Mouse (Mus musculus): Measurements from ENCODE around the gene Adgrg1. TPM values are rescaled to one million over a fixed set of nuclear protein-coding genes. Genes with fewer than 3 reads are reported as not detected.

Gene Adgrg1
- polyA plus RNA-seq, 1 experiment from 2014 or later, result 168 TPM

DNA sequence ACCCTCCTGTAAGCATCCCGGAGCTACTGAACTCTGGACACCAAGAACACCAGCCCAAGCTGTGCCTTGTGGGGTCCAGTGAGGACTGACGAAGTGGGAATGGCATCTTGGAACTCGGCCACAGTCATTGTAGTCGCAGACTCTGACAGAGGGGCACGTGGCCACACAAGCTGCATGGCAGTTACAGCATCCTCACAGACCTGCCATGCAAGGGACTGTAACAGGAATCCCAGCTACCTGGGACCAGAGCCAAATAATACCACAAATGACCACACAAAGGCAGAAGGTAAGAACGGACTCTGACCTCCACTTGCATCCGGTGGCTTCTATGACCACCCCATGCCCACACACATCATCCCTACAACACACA is 20.2 kb upstream of the Adgrg1 start:
- H3K9me3 ChIP-seq, result no peaks in the 10 kb centered on the region
- no peak overlapping the region for H3K4me2 ChIP-seq
- no peak overlapping the region for H3K9ac ChIP-seq
- H3K4me1 ChIP-seq (replicated peaks), result peaks cover 22% of the 10 kb centered on the region
- WGBS, result 64% methylated on average over 7 of the region's 7 CpGs
- H3K27ac ChIP-seq (replicated peaks), result no peak overlapping the region; the same call in 1 of the 2 replicates
- H3K36me3 ChIP-seq, result no peaks in the 10 kb centered on the region
- H3K27me3 ChIP-seq, result no peaks in the 10 kb centered on the region
- no peak overlapping the region for H3K4me3 ChIP-seq
- peak; percentile 34; the same call in 1 of the 2 replicates for ATAC-seq (ENCODE audit: low read depth)

DNA sequence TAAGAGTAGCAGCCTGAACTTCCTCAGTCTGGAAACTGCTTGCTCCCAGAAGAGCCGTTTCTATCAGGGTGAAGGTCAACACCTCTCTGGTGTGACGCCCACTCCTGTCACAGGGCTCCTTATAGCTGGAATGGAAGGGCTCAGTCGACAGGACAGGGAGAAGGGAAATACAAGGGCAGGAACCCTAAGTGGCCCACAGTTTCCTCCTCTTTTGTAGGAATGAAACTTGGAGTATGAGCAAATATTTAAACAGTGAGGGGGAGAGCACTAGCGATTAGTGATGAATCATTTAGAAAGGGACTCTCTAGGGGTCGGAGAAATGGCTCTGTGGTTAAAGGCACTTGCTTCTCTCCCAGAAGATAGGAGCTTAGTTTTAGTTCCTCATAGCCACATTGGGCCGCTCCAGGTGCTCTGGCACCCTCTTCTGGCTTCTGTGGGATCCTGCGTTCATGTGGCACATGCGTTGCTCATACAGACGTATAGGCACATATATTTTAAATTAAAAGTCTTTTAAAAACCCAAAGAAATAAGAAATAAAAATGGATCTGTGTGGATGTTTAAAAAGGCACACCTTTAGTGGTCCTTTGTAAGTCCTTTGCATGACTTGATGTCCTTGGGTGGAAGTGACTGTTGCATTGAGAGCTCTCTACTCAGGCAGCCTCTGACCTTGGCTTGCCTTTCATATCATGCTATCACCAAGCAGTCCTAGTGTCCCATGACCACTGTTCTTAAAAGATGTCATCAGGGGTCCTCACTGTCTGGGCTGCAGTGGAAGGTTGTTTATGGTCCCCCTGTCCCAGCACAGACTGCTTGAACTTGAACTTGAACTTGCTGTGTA is 19.4 kb upstream of the Adgrg1 start:
- no peak overlapping the region; the same call in 1 of the 2 replicates for H3K27ac ChIP-seq (replicated peaks)
- peaks cover 22% of the 10 kb centered on the region for H3K4me1 ChIP-seq (replicated peaks)
- WGBS, result 33% methylated on average over 9 of the region's 9 CpGs
- no peak overlapping the region for H3K4me3 ChIP-seq
- no peak for ATAC-seq (ENCODE audit: low read depth)
- no peak overlapping the region for H3K9ac ChIP-seq
- no peak overlapping the region for H3K4me2 ChIP-seq
- no peaks in the 10 kb centered on the region for H3K9me3 ChIP-seq
- no peaks in the 10 kb centered on the region for H3K27me3 ChIP-seq
- no peaks in the 10 kb centered on the region for H3K36me3 ChIP-seq

DNA sequence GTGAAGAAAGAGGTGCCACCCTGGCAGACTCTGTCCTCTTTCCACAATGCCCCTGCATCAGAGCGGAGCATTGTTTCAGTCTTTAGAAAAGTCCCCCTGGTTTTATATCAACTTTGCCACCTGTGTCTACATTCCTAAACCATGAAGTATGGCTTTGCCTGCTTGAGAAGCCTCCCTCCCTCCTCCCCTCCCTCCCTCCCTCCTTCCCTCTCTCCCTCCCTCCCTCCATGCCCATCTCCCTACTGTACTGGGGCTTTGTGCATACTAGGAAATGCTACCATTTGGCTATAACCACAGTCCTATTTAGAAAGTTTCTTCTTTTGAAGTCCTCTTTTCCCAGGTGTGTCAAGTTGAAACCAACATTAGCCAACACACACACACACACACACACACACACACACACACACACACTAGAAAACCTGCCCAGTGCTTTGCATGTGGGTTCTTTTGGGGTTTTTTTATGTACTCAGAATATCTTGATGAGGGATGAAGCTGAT is 18.4 kb upstream of the Adgrg1 start:
- no peaks in the 10 kb centered on the region for H3K9me3 ChIP-seq
- H3K4me2 ChIP-seq, result no peak overlapping the region
- ATAC-seq (ENCODE audit: low read depth), result no peak
- no peaks in the 10 kb centered on the region for H3K27me3 ChIP-seq
- no peak overlapping the region for H3K27ac ChIP-seq (replicated peaks)
- WGBS, result 87% methylated on average over 1 of the region's 1 CpGs
- no peak overlapping the region for H3K4me3 ChIP-seq
- no peaks in the 10 kb centered on the region for H3K36me3 ChIP-seq
- H3K9ac ChIP-seq, result no peak overlapping the region
- peaks cover 16% of the 10 kb centered on the region for H3K4me1 ChIP-seq (replicated peaks)

DNA sequence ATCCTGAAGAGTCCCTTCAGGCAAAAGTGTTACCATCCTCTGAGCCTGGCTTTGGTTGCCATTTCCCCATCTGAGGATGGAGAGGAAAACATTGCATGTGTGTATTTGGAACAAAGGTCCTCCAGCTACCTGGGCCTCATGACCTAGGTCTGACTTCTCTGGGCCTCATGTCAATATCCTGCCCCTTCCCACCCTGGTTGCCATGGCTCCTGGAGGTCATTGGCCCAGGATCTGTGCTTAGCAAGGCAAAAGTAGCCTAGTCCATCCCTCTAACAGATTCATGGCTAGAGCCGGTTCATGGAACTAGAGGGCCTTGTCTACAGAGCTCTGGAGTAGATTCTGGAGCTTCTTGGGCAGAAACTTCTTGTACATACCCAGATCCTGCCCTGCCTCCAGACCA is 12.3 kb upstream of the Adgrg1 start:
- H3K4me1 ChIP-seq (replicated peaks), result peaks cover 8% of the 10 kb centered on the region; the same call in 1 of the 2 replicates
- no peak overlapping the region for H3K4me3 ChIP-seq
- H3K36me3 ChIP-seq, result no peaks in the 10 kb centered on the region
- H3K9ac ChIP-seq, result no peak overlapping the region
- H3K9me3 ChIP-seq, result no peaks in the 10 kb centered on the region
- no peak overlapping the region for H3K27ac ChIP-seq (replicated peaks)
- WGBS, result 79% methylated on average over 1 of the region's 1 CpGs
- ATAC-seq (ENCODE audit: low read depth), result no peak
- no peaks in the 10 kb centered on the region for H3K27me3 ChIP-seq
- no peak overlapping the region for H3K4me2 ChIP-seq

DNA sequence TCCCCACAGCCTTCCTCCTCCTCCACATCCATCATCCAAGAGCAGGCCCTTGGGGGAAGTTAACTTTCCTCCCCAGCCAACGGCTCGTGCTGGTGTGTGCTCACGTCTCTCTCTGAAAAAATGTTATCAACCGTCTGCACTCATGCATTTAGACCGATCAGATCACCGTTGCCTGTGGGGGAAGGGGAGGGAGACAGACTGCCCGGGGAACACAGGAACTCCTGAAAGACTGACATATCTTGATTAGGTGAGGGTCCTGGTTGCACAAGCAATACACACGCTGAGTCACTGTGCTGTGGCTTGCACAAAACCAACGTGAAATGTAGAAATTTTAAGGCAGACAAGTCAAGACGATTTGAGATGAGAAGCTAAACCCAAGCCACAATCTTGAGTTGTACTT is 9.7 kb upstream of the Adgrg1 start:
- H3K9ac ChIP-seq, result no peak overlapping the region

DNA sequence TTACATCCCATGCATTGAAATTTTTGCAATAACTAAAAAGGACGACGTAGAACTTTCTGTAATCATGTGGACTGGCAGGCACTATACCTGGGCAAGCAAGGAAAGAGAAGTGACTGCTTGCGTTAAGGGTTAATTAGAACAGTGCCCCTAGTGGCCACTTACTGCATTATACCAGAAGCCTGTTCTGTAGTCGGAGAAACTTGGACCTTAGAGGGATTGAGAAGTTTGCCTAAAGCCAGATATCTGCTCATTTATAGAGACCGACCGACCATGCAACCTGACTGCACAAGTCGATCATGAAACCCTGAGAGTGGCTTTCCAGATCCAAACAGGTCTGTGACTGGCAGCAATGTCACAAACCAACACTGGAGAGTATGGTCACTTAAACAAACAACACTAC is 8.0 kb upstream of the Adgrg1 start:
- H3K36me3 ChIP-seq, result no peaks in the 10 kb centered on the region
- no peaks in the 10 kb centered on the region for H3K27me3 ChIP-seq
- no peak overlapping the region for H3K27ac ChIP-seq (replicated peaks)
- H3K4me3 ChIP-seq, result no peak overlapping the region
- H3K9me3 ChIP-seq, result no peaks in the 10 kb centered on the region
- peaks cover 9% of the 10 kb centered on the region; the same call in 1 of the 2 replicates for H3K4me1 ChIP-seq (replicated peaks)
- H3K4me2 ChIP-seq, result no peak overlapping the region
- H3K9ac ChIP-seq, result no peak overlapping the region
- WGBS, result 27% methylated on average over 7 of the region's 7 CpGs
- no peak for ATAC-seq (ENCODE audit: low read depth)

More for the DNA sequence above, 9.7 kb upstream of the Adgrg1 start:
- Histone ChIP-seq H3K27me3 (no peaks in the 10 kb centered on the region), H3K4me3 (no peak overlapping the region), H3K4me1 (replicated peaks) (peaks cover 9% of the 10 kb centered on the region; the same call in 1 of the 2 replicates), H3K36me3 (no peaks in the 10 kb centered on the region), H3K9me3 (no peaks in the 10 kb centered on the region), H3K4me2 (no peak overlapping the region), H3K27ac (replicated peaks) (no peak overlapping the region)
- 57% methylated on average over 10 of the region's 10 CpGs for WGBS
- no peak for ATAC-seq (ENCODE audit: low read depth)

DNA sequence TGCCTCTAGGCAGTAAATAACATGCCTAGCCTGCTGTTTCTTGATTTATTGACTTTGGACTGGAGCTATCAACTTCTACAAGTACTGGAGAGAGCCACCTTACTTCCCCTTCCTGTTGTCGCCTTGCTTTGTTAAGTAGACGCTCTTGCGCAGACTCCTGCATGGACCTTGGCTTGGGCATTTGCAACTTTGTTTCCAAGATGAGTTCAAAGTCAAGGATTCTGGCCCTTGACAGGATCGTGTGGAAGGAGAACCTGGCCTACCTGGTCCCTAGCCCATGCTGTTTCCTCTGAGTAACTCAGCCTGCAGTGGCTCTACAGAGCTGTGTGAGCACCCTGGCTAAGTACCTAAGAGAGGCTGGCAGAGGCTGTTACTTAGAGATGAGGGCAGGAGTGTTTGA is 7.5 kb upstream of the Adgrg1 start:
- Histone ChIP-seq H3K4me3 (no peak overlapping the region), H3K27me3 (no peaks in the 10 kb centered on the region), H3K4me1 (replicated peaks) (peaks cover 9% of the 10 kb centered on the region; the same call in 1 of the 2 replicates), H3K27ac (replicated peaks) (no peak overlapping the region), H3K4me2 (no peak overlapping the region), H3K9ac (no peak overlapping the region), H3K36me3 (no peaks in the 10 kb centered on the region), H3K9me3 (no peaks in the 10 kb centered on the region)
- 80% methylated on average over 4 of the region's 4 CpGs for WGBS
- no peak for ATAC-seq (ENCODE audit: low read depth)

DNA sequence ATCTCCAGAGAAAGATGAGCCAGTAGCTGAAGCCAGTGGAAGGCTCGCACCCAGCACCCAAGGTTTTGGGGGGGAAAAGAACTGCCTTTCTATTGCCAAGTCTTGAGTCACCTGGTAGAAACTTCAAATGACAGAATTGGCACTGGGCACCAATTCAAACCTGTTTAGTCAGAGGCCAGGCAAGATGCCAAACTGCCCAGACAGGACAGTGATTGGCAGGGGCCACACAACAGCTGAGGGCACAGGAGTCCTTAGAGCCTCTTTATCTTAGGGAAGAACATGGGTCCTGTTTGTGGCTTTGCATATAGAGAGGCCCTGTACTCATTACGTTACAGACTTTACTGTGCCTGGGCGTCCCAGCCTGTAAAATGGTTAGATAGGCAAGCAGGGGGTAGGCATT is 7.0 kb upstream of the Adgrg1 start:
- Histone ChIP-seq H3K4me3 (no peak overlapping the region), H3K9me3 (no peaks in the 10 kb centered on the region), H3K36me3 (no peaks in the 10 kb centered on the region), H3K4me1 (replicated peaks) (peaks cover 9% of the 10 kb centered on the region; the same call in 1 of the 2 replicates), H3K27me3 (no peaks in the 10 kb centered on the region), H3K4me2 (no peak overlapping the region), H3K27ac (replicated peaks) (no peak overlapping the region), H3K9ac (no peak overlapping the region)
- WGBS, result 82% methylated on average over 3 of the region's 3 CpGs
- no peak for ATAC-seq (ENCODE audit: low read depth)

DNA sequence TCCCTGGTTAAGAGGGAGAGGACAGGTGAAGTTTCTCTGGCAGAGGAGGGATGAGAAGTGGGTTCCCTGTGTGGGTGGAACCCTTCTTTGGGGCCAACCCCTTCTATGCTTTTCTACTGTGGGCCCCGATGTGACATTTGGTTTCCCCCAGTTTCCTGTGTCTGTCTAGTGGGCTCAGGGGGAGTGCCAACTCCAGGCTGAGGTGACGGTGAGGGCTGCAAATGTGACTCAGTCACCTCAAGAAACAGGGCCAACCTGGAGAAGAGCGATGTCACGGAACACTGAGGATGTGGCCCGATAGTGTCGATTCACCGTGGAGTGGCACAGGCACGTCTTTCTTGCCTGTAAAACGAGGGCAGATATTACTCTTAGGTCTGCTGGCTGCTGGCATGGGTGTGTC is 1.3 kb upstream of the Adgrg1 start:
- Histone ChIP-seq H3K27ac (replicated peaks) (no peak overlapping the region), H3K27me3 (no peaks in the 10 kb centered on the region; the same call in 1 of the 2 replicates), H3K36me3 (no peaks in the 10 kb centered on the region), H3K4me3 (no peak overlapping the region), H3K4me1 (replicated peaks) (peaks cover 18% of the 10 kb centered on the region), H3K9ac (no peak overlapping the region), H3K9me3 (no peaks in the 10 kb centered on the region), H3K4me2 (no peak overlapping the region)
- no peak for ATAC-seq (ENCODE audit: low read depth)
- WGBS, result 90% methylated on average over 9 of the region's 9 CpGs

DNA sequence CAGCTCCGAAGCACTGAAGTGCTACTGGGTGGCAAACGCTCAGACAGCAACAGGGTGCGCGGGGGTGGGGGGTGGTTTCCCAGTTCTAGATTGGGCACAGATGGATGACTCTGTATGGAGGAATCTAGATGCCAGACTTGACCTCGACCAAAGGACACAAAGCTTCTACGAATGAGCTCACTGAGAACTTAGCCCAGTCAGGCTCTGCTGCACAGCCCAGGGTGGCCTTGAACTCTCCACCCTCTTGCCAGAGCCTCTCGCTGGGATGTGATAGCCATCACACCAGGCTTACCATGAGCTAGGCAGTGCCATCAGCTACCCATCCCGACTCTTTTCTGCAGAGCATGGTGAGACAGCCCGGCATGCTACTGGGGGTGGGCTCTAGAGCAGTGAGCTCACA is 765 bp upstream of the Adgrg1 start:
- H3K9me3 ChIP-seq, result no peaks in the 10 kb centered on the region
- no peaks in the 10 kb centered on the region; the same call in 1 of the 2 replicates for H3K27me3 ChIP-seq
- peaks cover 23% of the 10 kb centered on the region for H3K4me1 ChIP-seq (replicated peaks)
- 83% methylated on average over 9 of the region's 9 CpGs for WGBS
- H3K36me3 ChIP-seq, result no peaks in the 10 kb centered on the region
- no peak overlapping the region for H3K4me3 ChIP-seq
- H3K9ac ChIP-seq, result no peak overlapping the region
- H3K4me2 ChIP-seq, result no peak overlapping the region
- no peak overlapping the region for H3K27ac ChIP-seq (replicated peaks)
- no peak for ATAC-seq (ENCODE audit: low read depth)

DNA sequence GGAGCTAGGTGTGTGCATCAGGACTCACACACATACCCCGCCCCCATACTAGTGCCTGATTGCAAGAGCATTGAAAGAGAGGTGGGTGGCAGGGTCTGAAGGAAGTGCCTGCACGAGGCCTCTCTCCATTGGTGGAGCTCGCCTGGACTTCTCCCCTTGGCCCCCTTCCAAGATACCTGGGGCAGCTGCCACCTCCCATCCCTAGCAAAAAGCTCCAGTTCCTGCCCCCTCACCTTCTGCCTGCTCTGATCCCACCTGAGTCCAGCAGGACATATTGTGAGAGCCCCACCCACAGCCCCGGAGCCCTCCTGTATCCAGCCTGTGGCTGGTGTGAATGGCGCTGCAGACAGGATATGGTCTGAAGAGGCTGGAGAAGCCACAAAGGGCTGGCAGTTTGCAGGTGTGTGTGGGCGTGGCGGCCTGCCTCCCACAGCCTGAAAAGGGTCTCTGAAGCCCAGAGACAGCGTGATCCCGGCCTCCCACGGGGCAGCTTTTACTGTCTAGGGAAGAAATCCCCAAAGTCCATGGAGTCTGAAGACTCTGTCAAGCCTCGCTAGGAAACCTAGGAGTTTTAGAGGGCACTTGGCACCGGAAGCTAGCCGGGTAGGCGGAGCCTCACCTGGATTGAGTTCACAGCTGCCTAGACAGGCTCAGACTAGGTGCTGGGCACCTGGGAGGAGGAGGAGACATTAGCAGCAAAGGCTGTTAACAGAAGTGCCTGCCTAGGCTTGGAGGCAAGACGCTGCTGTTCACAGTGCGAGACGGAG is 2.3 kb downstream of the Adgrg1 start:
- ATAC-seq (ENCODE audit: low read depth), result no peak
- H3K9ac ChIP-seq, result peak overlapping the region; percentile 32; the same call in 1 of the 2 replicates
- peak overlapping the region; percentile 8; the same call in 1 of the 2 replicates for H3K4me3 ChIP-seq
- H3K9me3 ChIP-seq, result no peaks in the 10 kb centered on the region
- H3K4me1 ChIP-seq (replicated peaks), result peaks cover 45% of the 10 kb centered on the region
- H3K36me3 ChIP-seq, result no peaks in the 10 kb centered on the region
- peak overlapping the region; percentile 40 for H3K4me2 ChIP-seq
- H3K27me3 ChIP-seq, result no peaks in the 10 kb centered on the region; the same call in 1 of the 2 replicates
- peak overlapping the region; percentile 78 for H3K27ac ChIP-seq (replicated peaks)
- 19% methylated on average over 17 of the region's 17 CpGs for WGBS

DNA sequence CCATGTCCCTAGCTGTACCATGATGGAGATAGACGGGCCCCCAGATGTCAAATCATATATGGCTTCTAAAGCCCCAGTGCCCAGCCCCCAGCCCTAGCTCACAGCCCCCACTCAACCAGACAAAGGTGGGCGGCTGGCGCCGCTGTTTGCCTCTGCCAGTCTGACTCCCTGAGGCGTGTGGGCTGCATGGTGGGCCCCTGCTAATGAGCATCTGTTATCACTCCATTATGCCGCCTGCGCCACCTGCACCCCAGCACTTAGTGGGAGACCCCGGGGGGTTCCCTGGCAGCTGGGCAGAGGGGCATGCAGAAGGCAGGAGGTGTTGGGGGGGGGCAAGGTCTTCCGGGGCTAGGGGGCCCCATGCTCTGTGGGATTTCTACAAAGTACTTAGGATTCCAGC is 3.6 kb downstream of the Adgrg1 start:
- H3K4me3 ChIP-seq, result no peak overlapping the region
- ATAC-seq (ENCODE audit: low read depth), result peak; percentile 78
- H3K4me1 ChIP-seq (replicated peaks), result peaks cover 58% of the 10 kb centered on the region
- no peaks in the 10 kb centered on the region for H3K9me3 ChIP-seq
- no peaks in the 10 kb centered on the region for H3K36me3 ChIP-seq
- no peaks in the 10 kb centered on the region; the same call in 1 of the 2 replicates for H3K27me3 ChIP-seq
- WGBS, result 15% methylated on average over 9 of the region's 9 CpGs
- no peak overlapping the region for H3K9ac ChIP-seq
- H3K4me2 ChIP-seq, result peak overlapping the region; percentile 40; the same call in 1 of the 2 replicates
- H3K27ac ChIP-seq (replicated peaks), result peak overlapping the region; percentile 78

Measured in neural tube, embryonic 13.5 days (tissue).